Mouse (Mus musculus) cerebellum, adult 2 months (tissue): ENCODE measurements around the gene Prkce.

Experiments used
- CTCF ChIP-seq: fragments of 200-500 bp; IDR thresholded peaks from 2 replicates; pipeline ENCODE4 v1.5.1; 2011; ENCODE audit warnings: low read depth, mild to moderate bottlenecking, control low read depth, low read length, moderate library complexity, borderline replicate concordance; ENCODE audit not compliant: insufficient read depth
- POLR2A ChIP-seq: fragments of 200-500 bp; IDR thresholded peaks from 2 replicates; pipeline ENCODE4 v1.6.1; 2011; ENCODE audit warnings: low read length, control low read depth, borderline replicate concordance; ENCODE audit not compliant: insufficient read depth

DNA sequence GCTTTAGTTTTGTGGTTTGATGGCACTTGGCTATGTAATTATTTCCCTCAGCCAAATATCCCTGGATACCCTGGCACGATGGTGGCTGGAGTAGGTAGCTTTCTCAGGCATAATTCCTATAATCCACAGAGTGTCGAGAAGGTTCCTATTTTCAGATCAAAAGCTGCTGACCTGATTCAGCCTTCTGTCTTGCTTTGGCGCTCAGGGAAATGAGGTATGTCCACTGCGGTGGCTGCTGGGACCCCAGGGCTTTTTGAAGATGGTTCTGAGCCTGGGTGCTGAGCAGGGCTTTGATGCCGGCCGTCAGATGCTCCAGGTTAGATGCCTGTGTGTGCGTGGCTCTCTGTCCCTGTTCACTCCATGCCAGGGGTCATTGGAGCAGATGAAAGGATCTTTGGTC lies 59.0 kb downstream of the Prkce start:
- no peak for TF ChIP-seq CTCF
- no peak for TF ChIP-seq POLR2A
